Mouse (Mus musculus) heart, postnatal 4 days (tissue): ENCODE results near the gene Klhl31. TPM values are rescaled to one million over a fixed set of nuclear protein-coding genes. Genes with fewer than 3 reads are reported as not detected.

ENCODE experiments used
- DNase-seq: peaks from one replicate; pipeline ENCODE4 v3.0.0; 2021
- total RNA-seq, 2 experiments: library from RNA; stranded (reverse); gene quantifications; 2 replicates each; pipeline ENCODE4 v1.2.3; 2021

Klhl31 gene
- total RNA-seq, 2 experiments from 2014 or later = 94.8 to 96.7 TPM

GRCm38 (mm10) chr9:77706515-77706914, 70.2 kb downstream of the Klhl31 start:
- DNase-seq = no peak

GRCm38 (mm10) chr9:77707433-77708139, 71.3 kb downstream of the Klhl31 start:
- DNase-seq = no peak

- no peak for DNase-seq
Measured at GRCm38 (mm10) chr9:77708950-77709349, 72.7 kb downstream of the Klhl31 start.

Other genes starting within 250 kb of the Klhl31 start
- gene Lrrc1, start 91.6 kb upstream of the Klhl31 start, total RNA-seq = 10 to 100 TPM; 42.3 to 45.2 TPM
- gene Gclc, start 118.0 kb downstream of the Klhl31 start, total RNA-seq = 10 to 100 TPM; 12.0 to 12.4 TPM